Mouse (Mus musculus): Measurements from ENCODE around the gene 2410015M20Rik.
A peak's percentile ranks its signal among the peaks of the same experiment; 100 is the strongest.
"Not testable (repeated sequence)": the region's sequence is repeated elsewhere in the genome, so short reads cannot be mapped to it uniquely, and the experiment has no call there.

2410015M20Rik gene

GRCm38 (mm10) chr17:56613236-56613844 lies 3.8 kb upstream of the 2410015M20Rik start, which contains the start of gene Rpl36:
Gene Rpl36 (plus strand): TSS chr17:56613416.
- DNase-seq (ENCODE audit: low spot score) = peak; percentile 97

GRCm38 (mm10) chr17:56612565-56612939 lies 3.0 kb upstream of the 2410015M20Rik start:
- not testable (repeated sequence) for DNase-seq (ENCODE audit: low spot score)

- peak; percentile 56 for DNase-seq (ENCODE audit: low spot score)
Observed at GRCm38 (mm10) chr17:56611861-56612564, 2.4 kb upstream of the 2410015M20Rik start.

- DNase-seq (ENCODE audit: low spot score) = no peak
Observed at GRCm38 (mm10) chr17:56611323-56611722, 1.8 kb upstream of the 2410015M20Rik start.

- DNase-seq (ENCODE audit: low spot score) = no peak
Observed at GRCm38 (mm10) chr17:56608699-56609098, 872 bp downstream of the 2410015M20Rik start.

GRCm38 (mm10) chr17:56607521-56608062 lies 2.0 kb downstream of the 2410015M20Rik start:
- DNase-seq (ENCODE audit: low spot score) = no peak

GRCm38 (mm10) chr17:56605431-56605830 lies 4.1 kb downstream of the 2410015M20Rik start:
- DNase-seq (ENCODE audit: low spot score) = no peak

GRCm38 (mm10) chr17:56604422-56604821 lies 5.1 kb downstream of the 2410015M20Rik start:
- DNase-seq (ENCODE audit: low spot score) = no peak

GRCm38 (mm10) chr17:56604070-56604380 lies 5.5 kb downstream of the 2410015M20Rik start:
- DNase-seq (ENCODE audit: low spot score) = no peak

GRCm38 (mm10) chr17:56603186-56604069 lies 6.1 kb downstream of the 2410015M20Rik start:
- DNase-seq (ENCODE audit: low spot score) = no peak

GRCm38 (mm10) chr17:56593527-56594271 lies 15.9 kb downstream of the 2410015M20Rik start:
- peak; percentile 34 for DNase-seq (ENCODE audit: low spot score)

- DNase-seq (ENCODE audit: low spot score) = no peak
Observed at GRCm38 (mm10) chr17:56592553-56592952, 17.0 kb downstream of the 2410015M20Rik start.

- DNase-seq (ENCODE audit: low spot score) = no peak
Observed at GRCm38 (mm10) chr17:56588921-56589320, 20.6 kb downstream of the 2410015M20Rik start.

GRCm38 (mm10) chr17:56587773-56588172 lies 21.8 kb downstream of the 2410015M20Rik start:
- DNase-seq (ENCODE audit: low spot score) = no peak

GRCm38 (mm10) chr17:56585171-56585821 lies 24.3 kb downstream of the 2410015M20Rik start:
- DNase-seq (ENCODE audit: low spot score) = no peak

- DNase-seq (ENCODE audit: low spot score) = peak; percentile 99
Observed at GRCm38 (mm10) chr17:56584257-56585130, 25.1 kb downstream of the 2410015M20Rik start, which contains the start of the genes Safb2 and Safb. Gene Safb2 (minus strand): TSS chr17:56584585. Gene Safb (plus strand): TSS chr17:56584825.

- DNase-seq (ENCODE audit: low spot score) = no peak
Observed at GRCm38 (mm10) chr17:56583611-56584256, 25.8 kb downstream of the 2410015M20Rik start.

GRCm38 (mm10) chr17:56583071-56583470 lies 26.5 kb downstream of the 2410015M20Rik start:
- no peak for DNase-seq (ENCODE audit: low spot score)

- no peak for DNase-seq (ENCODE audit: low spot score)
Observed at GRCm38 (mm10) chr17:56572939-56573338, 36.6 kb downstream of the 2410015M20Rik start.
